Mouse (Mus musculus) midbrain, embryonic 15.5 days (tissue): ENCODE data around the gene 4930523C07Rik. TPM values are rescaled to one million over a fixed set of nuclear protein-coding genes. Genes with fewer than 3 reads are reported as not detected.

Experiments
- ATAC-seq: fragments of 200-750 bp; cut with Nextera tagmentation; replicated peaks from 2 replicates; pipeline ENCODE4 v1.8.0; 2017; ENCODE audit warnings: moderate TSS enrichment
- H3K27ac ChIP-seq: fragments of 300-500 bp; sonication (generic); 2 replicates; pipeline ENCODE4 v1.5.1; 2015; ENCODE audit warnings: mild to moderate bottlenecking, inconsistent platforms
- H3K27me3 ChIP-seq: fragments of 300-500 bp; sonication (generic); replicated peaks from 2 replicates; pipeline ENCODE4 v1.6.1; 2015; ENCODE audit warnings: inconsistent platforms
- H3K36me3 ChIP-seq: fragments of 300-500 bp; sonication (generic); replicated peaks from 2 replicates; pipeline ENCODE4 v1.6.1; 2015; ENCODE audit warnings: inconsistent platforms
- H3K4me1 ChIP-seq: fragments of 300-500 bp; sonication (generic); 2 replicates; pipeline ENCODE4 v1.6.1; 2015; ENCODE audit warnings: inconsistent platforms
- H3K4me2 ChIP-seq: fragments of 300-500 bp; sonication (generic); 2 replicates; pipeline ENCODE4 v1.6.1; 2015; ENCODE audit warnings: inconsistent platforms, mild to moderate bottlenecking, moderate library complexity
- H3K4me3 ChIP-seq: fragments of 300-500 bp; sonication (generic); 2 replicates; pipeline ENCODE4 v1.5.1; 2015; ENCODE audit warnings: mild to moderate bottlenecking, inconsistent platforms
- H3K9ac ChIP-seq: fragments of 300-500 bp; sonication (generic); 2 replicates; pipeline ENCODE4 v1.6.1; 2015; ENCODE audit warnings: mild to moderate bottlenecking, inconsistent platforms
- H3K9me3 ChIP-seq: fragments of 300-500 bp; sonication (generic); 2 replicates; pipeline ENCODE4 v1.6.1; 2016; ENCODE audit warnings: inconsistent platforms
- WGBS: fragments of 180-500 bp; shearing (Covaris S2); methylation state at CpG from one replicate; pipeline ENCODE4 v1.1.7; 2015; ENCODE audit warnings: mixed read lengths; 5-methylcytosine and 5-hydroxymethylcytosine counted together
- polyA plus RNA-seq: library from polyadenylated mRNA; unstranded; fragments of >200 nt; fragmentation: Nextera tagmentation; extraction: Ambion mirVana; gene quantifications from 2 replicates; pipeline ENCODE4 v1.2.1, GENCODE M21; 2015

Gene 4930523C07Rik
- 1.7 TPM in 2 replicates for polyA plus RNA-seq

DNA sequence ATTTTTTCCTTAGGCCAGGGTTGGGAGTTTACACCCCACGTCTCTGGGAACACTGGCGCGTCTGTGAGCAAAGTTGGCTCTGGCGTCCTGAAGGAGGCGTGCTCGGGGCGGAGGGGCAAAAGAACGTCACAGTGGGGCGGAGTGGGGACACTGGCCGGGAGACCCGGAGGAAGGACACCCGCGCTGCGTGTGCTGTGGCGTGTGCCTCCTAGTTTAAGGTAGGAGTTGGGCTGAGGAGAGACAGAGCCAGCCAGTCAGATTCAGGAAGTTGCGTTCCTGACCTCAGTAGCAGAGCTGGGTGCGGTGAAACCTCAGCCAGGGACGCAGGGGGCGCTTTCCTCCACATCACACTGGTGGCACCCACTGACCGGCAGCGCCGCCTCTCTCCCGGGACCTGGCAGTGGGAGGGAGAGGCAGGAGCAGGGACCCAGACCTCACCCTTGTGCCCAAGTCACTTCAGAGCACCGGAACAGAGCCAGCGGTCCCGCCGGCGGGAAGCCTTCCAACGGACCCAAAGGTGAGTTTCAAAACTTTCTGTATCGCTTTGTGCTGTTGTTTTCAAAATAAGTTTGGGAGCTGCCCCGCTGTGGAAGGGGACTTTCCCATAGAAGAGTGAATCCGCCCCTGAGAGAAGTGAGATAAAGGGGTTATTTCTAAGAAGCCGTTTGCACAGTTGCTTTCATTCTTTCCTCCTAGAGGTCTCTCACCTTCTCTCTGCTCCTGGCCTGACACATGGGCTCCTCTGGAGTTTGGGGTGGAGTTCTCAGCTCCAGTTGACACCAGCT is at the start of gene 4930523C07Rik:
Gene 4930523C07Rik (plus strand): TSS at position 146 of the 785 bp plus-strand sequence.
- Histone ChIP-seq H3K4me1 (peaks cover 5% of the 10 kb centered on the region), H3K27ac (no peak within 1 kb of the TSS), H3K4me2 (peak within 1 kb of the TSS; percentile 52), H3K4me3 (peak within 1 kb of the TSS; percentile 30), H3K9ac (peak within 1 kb of the TSS; percentile 4; the same call in 1 of the 2 replicates), H3K27me3 (no peaks in the 10 kb centered on the region), H3K36me3 (no peaks in the 10 kb centered on the region), H3K9me3 (no peaks in the 10 kb centered on the region)
- WGBS: 3% methylated on average over 33 of the region's 33 CpGs
- no peak for ATAC-seq

DNA sequence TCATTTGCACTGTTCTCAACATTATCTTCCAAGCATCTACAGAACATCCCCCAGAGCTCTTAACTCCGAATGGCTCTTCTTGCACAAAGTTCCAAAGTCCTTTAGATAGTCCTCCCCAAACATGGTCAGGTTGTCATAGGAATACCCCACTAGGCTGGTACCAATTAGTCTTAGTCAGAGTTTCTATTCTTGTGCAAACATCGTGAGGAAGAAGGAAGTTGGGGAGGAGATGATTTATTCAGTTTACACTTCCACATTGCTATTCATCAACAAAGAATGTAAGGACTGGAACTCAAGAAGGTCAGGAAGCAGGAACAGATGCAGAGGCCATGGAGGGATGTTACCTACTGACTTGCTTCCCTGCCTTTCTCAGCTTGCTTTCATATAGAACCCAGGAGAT is 46.9 kb upstream of the 4930523C07Rik start:
- no peak overlapping the region for H3K4me2 ChIP-seq
- H3K27ac ChIP-seq: no peak overlapping the region
- no peaks in the 10 kb centered on the region for H3K27me3 ChIP-seq
- no peak overlapping the region for H3K4me3 ChIP-seq
- H3K9me3 ChIP-seq: no peaks in the 10 kb centered on the region
- no peaks in the 10 kb centered on the region for H3K4me1 ChIP-seq
- H3K36me3 ChIP-seq: no peaks in the 10 kb centered on the region
- WGBS: 83% methylated on average over 2 of the region's 2 CpGs
- H3K9ac ChIP-seq: no peak overlapping the region
- no peak for ATAC-seq

DNA sequence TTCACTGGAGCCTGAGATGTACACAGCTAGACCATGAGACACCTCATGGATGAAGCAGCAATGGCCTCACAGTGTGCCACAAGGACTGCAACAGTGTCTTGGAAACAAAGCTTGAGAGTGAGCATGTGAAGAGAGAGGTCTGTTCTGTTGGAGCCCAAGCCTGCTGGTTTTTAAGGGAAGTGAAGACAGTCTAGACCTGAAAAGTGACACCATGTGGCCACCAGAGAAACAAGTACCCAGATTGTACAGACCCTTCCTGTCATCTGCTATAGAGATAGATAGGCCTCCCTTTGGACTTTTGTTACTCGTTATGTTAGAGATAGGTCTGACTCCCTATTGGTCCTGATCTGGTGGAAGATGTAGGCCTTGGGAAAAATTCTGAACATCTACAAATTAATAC is 45.8 kb upstream of the 4930523C07Rik start:
- no peaks in the 10 kb centered on the region for H3K4me1 ChIP-seq
- H3K9me3 ChIP-seq: no peaks in the 10 kb centered on the region
- ATAC-seq: no peak
- no peak overlapping the region for H3K27ac ChIP-seq
- no peaks in the 10 kb centered on the region for H3K27me3 ChIP-seq
- H3K4me3 ChIP-seq: no peak overlapping the region
- WGBS: 86% methylated on average over 1 of the region's 1 CpGs
- H3K9ac ChIP-seq: no peak overlapping the region
- H3K36me3 ChIP-seq: no peaks in the 10 kb centered on the region
- no peak overlapping the region for H3K4me2 ChIP-seq

DNA sequence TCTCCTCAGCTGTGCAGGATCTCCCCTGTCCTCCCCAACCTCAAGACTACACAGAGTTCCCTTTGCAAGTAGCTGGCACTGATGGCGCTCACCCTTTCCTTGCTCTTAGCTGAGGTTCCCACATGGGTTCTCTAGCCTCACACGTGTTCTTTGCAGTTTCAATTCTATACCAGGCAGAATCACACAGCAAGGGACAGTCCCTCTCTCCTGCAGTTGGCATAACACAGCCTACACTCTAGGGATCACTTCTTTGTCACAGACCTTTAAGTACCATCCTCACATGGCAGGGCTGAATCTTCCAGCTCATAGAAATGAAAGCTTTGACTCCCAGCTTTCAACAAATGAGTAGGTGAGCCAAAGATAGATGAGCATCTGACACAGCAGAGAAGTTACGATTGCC is 45.0 kb upstream of the 4930523C07Rik start:
- H3K4me3 ChIP-seq: no peak overlapping the region
- no peak overlapping the region for H3K27ac ChIP-seq
- no peak for ATAC-seq
- WGBS: 89% methylated on average over 3 of the region's 3 CpGs
- H3K4me2 ChIP-seq: no peak overlapping the region
- no peak overlapping the region for H3K9ac ChIP-seq
- H3K36me3 ChIP-seq: no peaks in the 10 kb centered on the region
- H3K27me3 ChIP-seq: no peaks in the 10 kb centered on the region
- no peaks in the 10 kb centered on the region for H3K9me3 ChIP-seq
- no peaks in the 10 kb centered on the region for H3K4me1 ChIP-seq

DNA sequence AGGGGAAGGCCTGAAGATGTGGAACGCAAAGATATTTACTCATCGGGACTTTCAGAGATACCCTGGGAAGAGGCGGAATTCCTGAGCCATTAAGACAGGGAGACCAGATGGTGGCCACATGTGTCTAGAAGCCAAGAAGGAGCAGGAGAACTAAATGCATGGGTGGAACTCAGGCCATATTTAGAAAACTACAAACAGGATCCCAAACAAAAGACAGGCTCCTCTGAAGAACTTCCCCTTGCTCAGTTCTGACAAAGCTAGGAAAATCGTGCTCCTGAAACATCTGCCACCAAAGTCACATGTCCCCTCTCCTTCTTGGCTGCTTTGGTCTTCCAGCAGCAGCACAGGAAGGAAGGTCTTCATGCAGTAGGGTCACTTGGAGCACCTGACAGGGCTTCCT is 38.9 kb upstream of the 4930523C07Rik start:
- WGBS: 88% methylated on average over 4 of the region's 4 CpGs
- Histone ChIP-seq H3K9me3 (no peaks in the 10 kb centered on the region), H3K4me2 (no peak overlapping the region), H3K9ac (no peak overlapping the region), H3K4me1 (no peaks in the 10 kb centered on the region), H3K27ac (no peak overlapping the region), H3K27me3 (no peaks in the 10 kb centered on the region), H3K36me3 (no peaks in the 10 kb centered on the region), H3K4me3 (no peak overlapping the region)
- ATAC-seq: no peak

DNA sequence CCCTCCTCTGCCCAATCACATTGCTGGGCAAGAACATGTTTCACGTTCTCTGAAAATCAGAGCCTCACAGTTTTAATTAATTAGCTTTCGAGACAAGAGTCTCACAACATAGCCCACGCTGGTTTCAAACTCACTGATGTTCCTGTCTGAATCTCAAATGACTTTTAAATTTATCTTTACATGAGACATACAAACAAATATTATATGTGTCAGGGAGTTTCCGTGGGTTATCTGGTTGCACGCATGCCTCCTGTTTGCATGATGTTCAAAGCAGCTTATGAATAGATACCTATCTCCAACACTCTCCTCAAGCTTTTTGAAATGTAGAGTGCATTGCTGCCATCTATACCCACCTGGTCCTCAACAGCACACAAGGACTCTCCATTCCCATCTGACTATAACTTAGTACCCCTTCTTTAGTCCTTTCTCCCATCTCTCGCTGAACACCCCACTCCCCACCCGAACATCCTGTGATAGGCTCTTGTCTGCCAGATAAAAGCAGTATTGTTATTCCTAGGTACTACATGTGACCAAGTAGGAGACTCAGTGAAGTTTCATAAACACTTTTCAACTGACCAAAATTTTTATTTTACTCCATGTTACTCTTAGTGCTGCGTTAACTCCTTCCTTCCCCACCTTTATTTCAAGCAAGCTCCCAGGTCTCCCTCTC is 37.1 kb upstream of the 4930523C07Rik start:
- no peak overlapping the region for H3K4me2 ChIP-seq
- WGBS: 92% methylated on average over 8 of the region's 8 CpGs
- H3K27ac ChIP-seq: no peak overlapping the region
- H3K36me3 ChIP-seq: no peaks in the 10 kb centered on the region
- no peaks in the 10 kb centered on the region for H3K27me3 ChIP-seq
- no peaks in the 10 kb centered on the region for H3K9me3 ChIP-seq
- no peaks in the 10 kb centered on the region for H3K4me1 ChIP-seq
- no peak for ATAC-seq
- no peak overlapping the region for H3K4me3 ChIP-seq
- no peak overlapping the region for H3K9ac ChIP-seq

DNA sequence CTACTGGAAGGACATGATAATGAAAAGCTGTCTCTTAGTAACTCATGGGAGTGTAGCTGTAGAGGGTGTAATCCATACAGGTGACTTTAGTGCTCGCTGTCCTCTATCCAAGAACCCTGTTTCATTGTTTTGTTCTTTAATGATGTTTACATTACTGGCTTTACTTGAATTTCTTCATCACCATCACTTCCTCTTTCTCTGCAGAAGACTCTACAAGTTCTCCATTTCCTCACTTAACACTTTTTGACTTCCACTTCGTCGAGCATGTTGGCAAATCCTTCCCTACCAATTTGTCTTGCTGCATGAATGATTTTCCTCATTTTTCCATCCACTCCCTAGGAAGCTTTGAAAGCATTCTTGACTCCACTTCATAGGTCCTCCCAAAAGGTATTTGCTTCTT is 31.1 kb upstream of the 4930523C07Rik start:
- Histone ChIP-seq H3K36me3 (no peaks in the 10 kb centered on the region), H3K4me3 (no peak overlapping the region), H3K4me2 (no peak overlapping the region), H3K27ac (no peak overlapping the region), H3K4me1 (no peaks in the 10 kb centered on the region), H3K9ac (no peak overlapping the region), H3K9me3 (no peaks in the 10 kb centered on the region), H3K27me3 (no peaks in the 10 kb centered on the region)
- ATAC-seq: no peak
- 89% methylated on average over 3 of the region's 3 CpGs for WGBS

DNA sequence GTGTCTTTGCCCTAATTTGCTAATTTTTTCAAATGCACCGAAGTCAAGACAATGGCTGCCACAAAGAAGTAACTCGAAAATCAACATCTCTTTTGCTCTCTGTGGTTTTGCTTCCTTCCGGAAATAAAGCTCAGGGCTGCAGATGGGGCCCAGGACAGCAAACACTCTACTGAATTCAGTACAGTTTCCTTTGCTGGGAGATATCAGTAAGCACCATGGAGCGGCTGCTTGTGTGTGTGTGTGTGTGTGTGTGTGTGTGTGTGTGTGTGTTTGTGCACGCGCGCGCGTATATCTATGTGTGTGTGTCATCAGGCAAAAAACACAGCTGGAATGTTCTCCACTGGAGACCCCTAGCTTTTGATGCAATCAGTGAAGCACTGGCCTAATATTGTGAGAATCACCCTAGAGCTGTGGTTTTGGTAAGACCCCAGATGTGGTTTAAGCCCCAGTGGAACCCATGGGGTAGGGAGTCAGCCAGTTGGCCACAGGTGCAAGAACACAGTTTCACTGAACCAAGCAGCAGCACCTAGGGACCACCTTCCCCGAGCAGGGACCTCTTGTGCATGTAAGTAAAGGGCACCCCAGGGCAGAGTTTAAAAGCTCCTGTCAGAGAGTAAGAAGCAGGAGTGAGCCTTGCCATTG is 19.7 kb upstream of the 4930523C07Rik start:
- H3K4me1 ChIP-seq: no peaks in the 10 kb centered on the region
- no peak overlapping the region for H3K9ac ChIP-seq
- no peak for ATAC-seq
- no peak overlapping the region for H3K4me2 ChIP-seq
- H3K27me3 ChIP-seq: no peaks in the 10 kb centered on the region
- 93% methylated on average over 10 of the region's 10 CpGs for WGBS
- H3K9me3 ChIP-seq: no peaks in the 10 kb centered on the region
- H3K27ac ChIP-seq: no peak overlapping the region
- H3K4me3 ChIP-seq: no peak overlapping the region
- no peaks in the 10 kb centered on the region for H3K36me3 ChIP-seq

DNA sequence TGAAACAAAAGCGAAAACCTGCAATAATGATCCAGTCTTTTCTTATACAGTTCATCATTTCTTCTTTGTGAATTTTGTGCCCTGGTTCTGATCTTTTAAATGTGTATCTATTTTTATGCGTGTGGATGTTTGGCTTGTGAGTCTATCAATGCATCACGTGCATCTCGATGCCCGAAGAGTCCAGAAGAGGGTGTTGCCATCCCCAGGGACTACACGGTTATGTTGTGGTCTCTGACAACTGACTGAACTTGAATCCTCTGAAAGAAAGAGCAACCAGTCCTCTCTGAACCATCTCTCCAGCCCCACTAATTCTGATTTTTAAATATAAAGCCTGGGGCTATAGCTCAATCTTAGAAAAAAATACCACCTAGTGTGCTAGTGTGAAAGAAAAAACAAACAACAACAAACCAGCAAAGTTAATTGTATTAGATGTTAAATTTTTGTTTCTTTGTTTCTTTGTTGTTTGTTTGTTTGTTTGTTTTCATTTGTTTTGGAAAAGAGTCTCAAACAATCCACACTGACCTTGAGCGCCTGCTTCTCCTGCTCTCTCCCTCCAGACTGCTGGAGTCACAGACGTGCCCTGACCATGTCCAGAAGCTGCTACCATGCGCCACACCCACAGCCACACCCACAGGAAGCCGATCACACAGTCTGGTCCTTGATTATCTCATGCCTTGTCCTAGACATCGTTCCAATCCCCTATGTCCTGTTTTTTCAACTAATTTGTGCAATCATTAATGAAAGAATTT is 18.9 kb upstream of the 4930523C07Rik start:
- WGBS: 82% methylated on average over 11 of the region's 11 CpGs

DNA sequence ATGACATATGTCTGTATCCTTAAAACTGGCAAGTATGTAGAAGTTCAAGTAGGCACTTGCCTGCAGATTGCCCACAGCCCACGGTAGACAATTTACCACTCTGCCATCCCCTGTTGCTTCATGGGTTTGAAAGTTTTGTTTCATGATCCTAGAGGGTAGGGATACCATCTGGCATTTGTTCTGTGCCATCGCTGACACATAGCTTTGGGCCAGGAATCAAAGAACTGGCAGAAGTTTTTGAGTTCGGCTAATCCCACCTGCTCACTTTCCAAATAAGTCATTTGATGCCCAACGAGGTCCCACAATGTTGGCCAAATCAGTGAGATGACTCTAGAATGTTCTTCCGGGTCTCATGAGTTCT is 18.3 kb upstream of the 4930523C07Rik start:
- no peak overlapping the region for H3K4me2 ChIP-seq
- no peaks in the 10 kb centered on the region for H3K36me3 ChIP-seq
- no peaks in the 10 kb centered on the region for H3K27me3 ChIP-seq
- no peaks in the 10 kb centered on the region for H3K4me1 ChIP-seq
- ATAC-seq: no peak
- no peak overlapping the region for H3K27ac ChIP-seq
- H3K4me3 ChIP-seq: no peak overlapping the region
- H3K9me3 ChIP-seq: no peaks in the 10 kb centered on the region
- no peak overlapping the region for H3K9ac ChIP-seq
- 86% methylated on average over 5 of the region's 5 CpGs for whole genome bisulfite sequencing

More for the DNA sequence above, 18.9 kb upstream of the 4930523C07Rik start:
- H3K9ac ChIP-seq: no peak overlapping the region
- no peak overlapping the region for H3K27ac ChIP-seq
- no peaks in the 10 kb centered on the region for H3K9me3 ChIP-seq
- ATAC-seq: no peak
- no peaks in the 10 kb centered on the region for H3K36me3 ChIP-seq
- H3K4me3 ChIP-seq: no peak overlapping the region
- no peak overlapping the region for H3K4me2 ChIP-seq
- no peaks in the 10 kb centered on the region for H3K4me1 ChIP-seq
- no peaks in the 10 kb centered on the region for H3K27me3 ChIP-seq

DNA sequence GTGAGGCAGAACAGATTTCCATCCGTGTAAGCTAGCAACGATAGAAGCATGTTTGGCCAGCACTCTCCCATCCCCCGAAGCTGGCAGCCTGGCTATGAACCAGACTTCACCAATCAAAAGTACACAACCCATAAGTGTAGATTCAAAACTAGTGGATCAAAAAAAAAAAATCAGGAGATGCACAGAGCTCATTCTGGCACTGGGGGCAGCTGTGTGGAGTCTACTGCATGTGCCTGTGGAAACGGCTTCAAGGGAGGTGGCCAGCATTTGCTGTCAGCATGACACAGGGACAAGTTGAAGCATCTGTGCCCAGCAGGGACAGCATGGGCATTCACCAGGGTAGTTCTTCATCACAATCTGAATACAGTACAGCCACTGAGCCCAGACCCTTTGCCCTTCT is 16.2 kb upstream of the 4930523C07Rik start:
- Histone ChIP-seq H3K27me3 (no peaks in the 10 kb centered on the region), H3K4me1 (no peaks in the 10 kb centered on the region), H3K9ac (no peak overlapping the region), H3K4me2 (no peak overlapping the region), H3K9me3 (no peaks in the 10 kb centered on the region), H3K4me3 (no peak overlapping the region), H3K27ac (no peak overlapping the region), H3K36me3 (no peaks in the 10 kb centered on the region)
- ATAC-seq: no peak
- WGBS: 60% methylated on average over 4 of the region's 4 CpGs

DNA sequence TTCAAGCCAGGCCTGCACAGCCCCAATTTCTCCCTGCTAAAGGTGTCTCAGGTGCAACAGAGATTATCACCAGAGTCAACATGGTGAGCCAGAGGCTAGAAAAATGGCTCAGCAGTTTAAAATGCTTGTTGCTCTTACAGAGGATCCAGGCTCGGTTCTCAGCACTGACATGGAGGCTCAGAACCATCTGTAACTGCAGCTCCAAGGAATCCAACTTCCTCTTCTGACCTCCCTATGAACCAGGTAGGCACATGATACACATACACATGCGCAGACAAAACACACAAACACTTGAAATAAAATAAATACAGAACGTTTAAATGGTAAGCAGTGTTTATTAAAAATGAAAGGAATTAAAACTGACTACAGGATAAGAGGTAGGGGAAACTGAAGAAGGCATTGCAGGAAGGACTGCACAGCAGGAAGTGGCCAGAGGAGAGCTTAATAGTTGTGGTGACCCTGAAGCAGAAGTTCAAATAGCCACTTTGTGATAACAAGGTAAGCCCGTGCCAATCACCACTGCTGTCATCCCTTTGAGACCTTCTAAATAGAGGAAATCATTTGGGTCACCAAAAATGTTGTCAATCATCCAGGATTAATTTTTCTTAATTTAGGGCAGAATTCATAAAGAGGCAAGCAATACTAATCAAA is 10.1 kb upstream of the 4930523C07Rik start:
- WGBS: 86% methylated on average over 4 of the region's 4 CpGs
- no peak for ATAC-seq
- H3K36me3 ChIP-seq: no peaks in the 10 kb centered on the region
- H3K4me3 ChIP-seq: no peak overlapping the region
- H3K9me3 ChIP-seq: no peaks in the 10 kb centered on the region
- H3K27ac ChIP-seq: no peak overlapping the region
- no peak overlapping the region for H3K9ac ChIP-seq
- no peak overlapping the region for H3K4me2 ChIP-seq
- no peaks in the 10 kb centered on the region for H3K27me3 ChIP-seq
- H3K4me1 ChIP-seq: no peaks in the 10 kb centered on the region
